17 mouse cellular contexts compared by ENCODE assay signal in genomic region chr14:110472743-110473142, GRCm38 (mm10).
DNase-seq lines count a peak whose midpoint lies in the region; ATAC-seq and TF ChIP-seq lines count a peak whose summit lies in the region.
"Had no signal": no experiment of that assay in that cellular context is flagged by ENCODE, and none has a peak within 500 bp of the region (broad histone marks: within the 10 kb centered on the region; RNA-seq: fewer than 3 reads in every experiment).

No protein-coding gene starts in this region.

- no peak overlapping the region for H3K4me3 ChIP-seq in lung, embryonic 14.5 days (ENCODE audit: low read depth, low read length)
- H3K4me3 ChIP-seq in lung, postnatal 0 days (ENCODE audit: low read depth, low read length), result no peak overlapping the region
- H3K4me3 ChIP-seq in hindbrain, postnatal 0 days (ENCODE audit: low read length), result no peak overlapping the region
- H3K4me3 ChIP-seq in forebrain, embryonic 13.5 days, result no peak overlapping the region
- H3K4me3 ChIP-seq: erythroblast, embryonic 14.5 days; limb, embryonic 10.5 days; neural tube, embryonic 13.5 days had no signal

- peak; percentile 70 for DNase-seq in lung, embryonic 14.5 days
- no peak for DNase-seq in lung, postnatal 0 days (ENCODE audit: low spot score)
- peak; percentile 38 for DNase-seq in brain, embryonic 14.5 days (ENCODE audit: low read depth)
- DNase-seq in embryo, embryonic 10.5 days (ENCODE audit: low spot score), result peak; percentile 40
- no peak for DNase-seq in hindbrain, postnatal 0 days (ENCODE audit: low spot score)
- DNase-seq in spleen, postnatal 10 days (ENCODE audit: low spot score in 2 of 2), result no peak
- DNase-seq: adrenal gland, adult 8-10 months; cerebellum, postnatal 10 days; forebrain, postnatal 0 days; kidney, adult 11 months; lung, adult 18-20 months; thymus, postnatal 25 days had no signal

- no peaks in the 10 kb centered on the region for H3K9me3 ChIP-seq in lung, embryonic 14.5 days (ENCODE audit: low read depth, low read length)
- no peaks in the 10 kb centered on the region for H3K9me3 ChIP-seq in lung, postnatal 0 days (ENCODE audit: low read length)
- no peaks in the 10 kb centered on the region for H3K9me3 ChIP-seq in hindbrain, postnatal 0 days (ENCODE audit: low read length)
- no peaks in the 10 kb centered on the region for H3K9me3 ChIP-seq in forebrain, embryonic 13.5 days (replicated peaks)
- H3K9me3 ChIP-seq: limb, embryonic 10.5 days; neural tube, embryonic 13.5 days had no signal

- 45% methylated on average over 3 of the region's 3 CpGs for WGBS in lung, embryonic 14.5 days
- 44% methylated on average over 3 of the region's 3 CpGs for WGBS in lung, postnatal 0 days
- WGBS in hindbrain, postnatal 0 days, result 35% methylated on average over 3 of the region's 3 CpGs
- 19% methylated on average over 3 of the region's 3 CpGs for WGBS in forebrain, embryonic 13.5 days

- no peak for TF ChIP-seq POLR2A in brain, embryonic 14.5 days (IDR thresholded peaks at IDR 0.05; ENCODE audit: borderline replicate concordance, extremely low read depth, insufficient read depth, insufficient read length, poor library complexity, severe bottlenecking)

- TF ChIP-seq CTCF in lung, embryonic 14.5 days (IDR thresholded peaks at IDR 0.05; ENCODE audit: low read depth), result no peak
- no peak for TF ChIP-seq CTCF in lung, postnatal 0 days (IDR thresholded peaks at IDR 0.05)
- TF ChIP-seq CTCF in brain, embryonic 14.5 days (IDR thresholded peaks at IDR 0.05; ENCODE audit: borderline replicate concordance, extremely low read depth, insufficient read depth, insufficient read length), result no peak
- no peak for TF ChIP-seq CTCF in hindbrain, postnatal 0 days (IDR thresholded peaks at IDR 0.05; ENCODE audit: low read depth)

- ATAC-seq in lung, embryonic 14.5 days (ENCODE audit: insufficient read depth), result peak; percentile 73; the same call in 1 of the 2 replicates
- ATAC-seq in lung, postnatal 0 days, result no peak
- peak; percentile 27; the same call in 1 of the 2 replicates for ATAC-seq in hindbrain, postnatal 0 days
- no peak for ATAC-seq in forebrain, embryonic 13.5 days
- ATAC-seq: forebrain, postnatal 0 days had no signal

- peak overlapping the region; percentile 46; the same call in 1 of the 2 replicates for H3K27ac ChIP-seq in lung, embryonic 14.5 days (ENCODE audit: low read depth)
- no peak overlapping the region for H3K27ac ChIP-seq in lung, postnatal 0 days (ENCODE audit: low read length)
- H3K27ac ChIP-seq in hindbrain, postnatal 0 days, result no peak overlapping the region
- no peak overlapping the region for H3K27ac ChIP-seq in forebrain, embryonic 13.5 days
- H3K27ac ChIP-seq: kidney, postnatal 0 days; limb, embryonic 10.5 days; neural tube, embryonic 13.5 days had no signal

- H3K36me3 ChIP-seq in lung, embryonic 14.5 days (ENCODE audit: insufficient read depth), result no peaks in the 10 kb centered on the region
- H3K36me3 ChIP-seq in lung, postnatal 0 days (ENCODE audit: insufficient read depth, low read length), result no peaks in the 10 kb centered on the region
- H3K36me3 ChIP-seq in hindbrain, postnatal 0 days (ENCODE audit: insufficient read depth, low read length), result no peaks in the 10 kb centered on the region
- no peaks in the 10 kb centered on the region for H3K36me3 ChIP-seq in forebrain, embryonic 13.5 days (ENCODE audit: poor library complexity, severe bottlenecking)
- H3K36me3 ChIP-seq: limb, embryonic 10.5 days; neural tube, embryonic 13.5 days had no signal

- no peak overlapping the region for H3K4me2 ChIP-seq in lung, embryonic 14.5 days
- no peak overlapping the region for H3K4me2 ChIP-seq in lung, postnatal 0 days (replicated peaks; ENCODE audit: low read depth, low read length)
- no peak overlapping the region for H3K4me2 ChIP-seq in hindbrain, postnatal 0 days (ENCODE audit: low read depth, low read length)
- H3K4me2 ChIP-seq in forebrain, embryonic 13.5 days, result no peak overlapping the region
- H3K4me2 ChIP-seq: neural tube, embryonic 13.5 days had no signal

- H3K4me1 ChIP-seq in lung, embryonic 14.5 days (ENCODE audit: insufficient read depth), result no peaks in the 10 kb centered on the region; the same call in 1 of the 2 replicates
- H3K4me1 ChIP-seq in lung, postnatal 0 days (ENCODE audit: insufficient read depth, low read depth, low read length), result no peaks in the 10 kb centered on the region
- no peaks in the 10 kb centered on the region for H3K4me1 ChIP-seq in hindbrain, postnatal 0 days (ENCODE audit: insufficient read depth, low read length)
- H3K4me1 ChIP-seq in forebrain, embryonic 13.5 days, result peaks cover 6% of the 10 kb centered on the region
- H3K4me1 ChIP-seq: limb, embryonic 10.5 days; neural tube, embryonic 13.5 days had no signal

- no peaks in the 10 kb centered on the region for H3K27me3 ChIP-seq in lung, embryonic 14.5 days (ENCODE audit: insufficient read depth, low read length)
- H3K27me3 ChIP-seq in lung, postnatal 0 days (replicated peaks; ENCODE audit: insufficient read depth, low read length), result no peaks in the 10 kb centered on the region
- no peaks in the 10 kb centered on the region for H3K27me3 ChIP-seq in hindbrain, postnatal 0 days (ENCODE audit: insufficient read depth, low read length)
- H3K27me3 ChIP-seq in forebrain, embryonic 13.5 days, result no peaks in the 10 kb centered on the region
- H3K27me3 ChIP-seq: neural tube, embryonic 13.5 days had no signal

- H3K9ac ChIP-seq in lung, embryonic 14.5 days, result no peak overlapping the region
- no peak overlapping the region for H3K9ac ChIP-seq in lung, postnatal 0 days (replicated peaks; ENCODE audit: low read depth)
- H3K9ac ChIP-seq in hindbrain, postnatal 0 days (replicated peaks; ENCODE audit: low read length), result no peak overlapping the region
- H3K9ac ChIP-seq in forebrain, embryonic 13.5 days, result no peak overlapping the region
- H3K9ac ChIP-seq: forebrain, postnatal 0 days; neural tube, embryonic 13.5 days had no signal

- TF ChIP-seq EP300 in lung, postnatal 0 days (IDR thresholded peaks at IDR 0.05), result no peak

Comparison
In these comparisons a context has a peak if more than half of its experiments do, and no peak if none do; other contexts are left out.
1. ATAC-seq: peak in lung, embryonic 14.5 days (single experiment) and hindbrain, postnatal 0 days (single experiment); none in lung, postnatal 0 days (single experiment) and forebrain, embryonic 13.5 days (single experiment).
2. DNase-seq: peak in lung, embryonic 14.5 days (single experiment), brain, embryonic 14.5 days (single experiment) and embryo, embryonic 10.5 days (single experiment); none in lung, postnatal 0 days (single experiment), hindbrain, postnatal 0 days (single experiment) and spleen, postnatal 10 days (0 of 2).